Mouse (Mus musculus) C2C12 (cell line): ENCODE results near the gene Syce2. TPM values are rescaled to one million over a fixed set of nuclear protein-coding genes. Genes with fewer than 3 reads are reported as not detected.

Source experiments
- H3K27me3 ChIP-seq: one replicate; pipeline ENCODE4 v1.6.1; 2011; ENCODE audit not compliant: control insufficient read depth, insufficient read depth, insufficient read length
- H3K36me3 ChIP-seq: one replicate; pipeline ENCODE4 v1.6.1; 2011; ENCODE audit not compliant: control insufficient read depth, insufficient read depth
- H3K4me3 ChIP-seq: one replicate; pipeline ENCODE4 v1.5.1; 2011; ENCODE audit warnings: mild to moderate bottlenecking, control low read depth; ENCODE audit not compliant: poor library complexity, insufficient read depth, severe bottlenecking
- H3K79me2 ChIP-seq: one replicate; pipeline ENCODE4 v1.6.1; 2011; ENCODE audit not compliant: control insufficient read depth, insufficient read depth
- H3K79me3 ChIP-seq: one replicate; pipeline ENCODE4 v1.6.1; 2011; ENCODE audit warnings: low read depth, control low read depth
- H3ac ChIP-seq: one replicate; pipeline ENCODE3; 2011; ENCODE audit warnings: low read depth; ENCODE audit not compliant: control insufficient read depth, insufficient read length
- CEBPB ChIP-seq: IDR thresholded peaks from one replicate; pipeline ENCODE4 v1.6.1; 2011; ENCODE audit warnings: low read depth, mild to moderate bottlenecking, control low read depth, moderate library complexity
- CTCF ChIP-seq: IDR thresholded peaks from one replicate; pipeline ENCODE4 v1.5.1; 2011; ENCODE audit not compliant: control insufficient read depth, insufficient read depth, insufficient read length
- FOSL1 ChIP-seq: IDR thresholded peaks from one replicate; pipeline ENCODE4 v1.8.0; 2011; ENCODE audit warnings: mild to moderate bottlenecking, low read length; ENCODE audit not compliant: poor library complexity, insufficient read depth, severe bottlenecking
- MAX ChIP-seq: IDR thresholded peaks from one replicate; pipeline ENCODE4 v1.6.1; 2011; ENCODE audit warnings: mild to moderate bottlenecking, control low read depth
- MYOD1 ChIP-seq: IDR thresholded peaks from one replicate; pipeline ENCODE4 v1.6.1; 2011; ENCODE audit warnings: low read depth; ENCODE audit not compliant: control insufficient read depth, insufficient read length
- MYOG ChIP-seq: IDR thresholded peaks from one replicate; pipeline ENCODE4 v1.6.1; 2011; ENCODE audit not compliant: control insufficient read depth, insufficient read length; ENCODE audit errors: extremely low read depth
- USF1 ChIP-seq: IDR thresholded peaks from one replicate; pipeline ENCODE4 v1.6.1; 2011; ENCODE audit warnings: low read depth, mild to moderate bottlenecking, control low read depth, moderate library complexity
- polyA plus RNA-seq: library from polyadenylated mRNA; unstranded; fragments of >200 nt; fragmentation: generic; extraction: Trizol; gene quantifications from one replicate; pipeline ENCODE4 v1.2.1, GENCODE M21; 2012; ENCODE audit warnings: missing spikeins

The Syce2 gene
- polyA plus RNA-seq, 1 experiment = 8.5 TPM

- no peaks in the 10 kb centered on the region for H3K27me3 ChIP-seq
- H3K79me3 ChIP-seq = no peaks in the 10 kb centered on the region
- no peaks in the 10 kb centered on the region for H3K79me2 ChIP-seq
- H3ac ChIP-seq = peak overlapping the region; percentile 75
- H3K36me3 ChIP-seq = no peaks in the 10 kb centered on the region
- H3K4me3 ChIP-seq = peak overlapping the region; percentile 61
- TF ChIP-seq USF1 (no peak), CEBPB (no peak), CTCF (no peak), MYOD1 (no peak)
These were observed 21.2 kb downstream of the Syce2 start for GRCm38 (mm10) chr8:84892993-84893708.

- TF ChIP-seq CEBPB = peak; percentile 67
- TF ChIP-seq USF1 = no peak
- Histone ChIP-seq H3ac (peak within 1 kb of the TSS; percentile 75), H3K27me3 (peaks cover 3% of the 10 kb centered on the region), H3K4me3 (peak within 1 kb of the TSS; percentile 61), H3K79me2 (no peaks in the 10 kb centered on the region), H3K36me3 (no peaks in the 10 kb centered on the region), H3K79me3 (no peaks in the 10 kb centered on the region)
These were observed 21.8 kb downstream of the Syce2 start, which contains the start of gene Gcdh for GRCm38 (mm10) chr8:84893709-84894134. Gcdh (minus strand) TSS chr8:84893921.

- TF ChIP-seq MAX (no peak), FOSL1 (no peak), CTCF (no peak), MYOD1 (no peak), MYOG (no peak), CEBPB (no peak), USF1 (no peak)
- H3K79me3 ChIP-seq = no peaks in the 10 kb centered on the region
These were observed 24.1 kb downstream of the Syce2 start for GRCm38 (mm10) chr8:84895963-84896362.

GRCm38 (mm10) chr8:84901071-84901470, 29.2 kb downstream of the Syce2 start:
- Histone ChIP-seq H3ac (no peak overlapping the region), H3K36me3 (no peaks in the 10 kb centered on the region), H3K79me2 (no peaks in the 10 kb centered on the region), H3K27me3 (peaks cover 8% of the 10 kb centered on the region), H3K4me3 (no peak overlapping the region), H3K79me3 (no peaks in the 10 kb centered on the region)
- TF ChIP-seq CEBPB = no peak
- no peak for TF ChIP-seq USF1
- no peak for TF ChIP-seq CTCF
- TF ChIP-seq FOSL1 = no peak
- TF ChIP-seq MYOG = no peak
- no peak for TF ChIP-seq MAX
- TF ChIP-seq MYOD1 = no peak

More at GRCm38 (mm10) chr8:84895963-84896362, 24.1 kb downstream of the Syce2 start:
- no peaks in the 10 kb centered on the region for H3K79me2 ChIP-seq
- no peaks in the 10 kb centered on the region for H3K36me3 ChIP-seq
- no peak overlapping the region for H3K4me3 ChIP-seq
- H3ac ChIP-seq = no peak overlapping the region
- H3K27me3 ChIP-seq = peaks cover 8% of the 10 kb centered on the region

GRCm38 (mm10) chr8:84901752-84902151, 29.8 kb downstream of the Syce2 start, which contains the start of gene Klf1:
Klf1 (plus strand) TSS chr8:84901928.
- Histone ChIP-seq H3K4me3 (peak within 1 kb of the TSS; percentile 31), H3K79me3 (no peaks in the 10 kb centered on the region), H3K36me3 (no peaks in the 10 kb centered on the region), H3ac (peak within 1 kb of the TSS; percentile 52), H3K79me2 (no peaks in the 10 kb centered on the region), H3K27me3 (peaks cover 8% of the 10 kb centered on the region)
- TF ChIP-seq CEBPB (no peak), MAX (no peak), MYOD1 (no peak), CTCF (no peak)

- H3K79me2 ChIP-seq = no peaks in the 10 kb centered on the region
- peak overlapping the region; percentile 52 for H3ac ChIP-seq
- TF ChIP-seq MYOD1 (no peak), CTCF (no peak), MYOG (no peak), FOSL1 (no peak), CEBPB (no peak), MAX (no peak), USF1 (no peak)
- H3K36me3 ChIP-seq = no peaks in the 10 kb centered on the region
- H3K79me3 ChIP-seq = no peaks in the 10 kb centered on the region
- peaks cover 8% of the 10 kb centered on the region for H3K27me3 ChIP-seq
- peak overlapping the region; percentile 31 for H3K4me3 ChIP-seq
These were observed 30.5 kb downstream of the Syce2 start for GRCm38 (mm10) chr8:84902367-84902919.
